Mouse (Mus musculus) T-cell, adult 2 months (primary cell): Measurements from ENCODE around the gene Prss40.
"Not testable (repeated sequence)": the region's sequence is repeated elsewhere in the genome, so short reads cannot be mapped to it uniquely, and the experiment has no call there.

Source experiments
- DNase-seq: peaks from one replicate; pipeline ENCODE4 v3.0.0; 2022; ENCODE audit warnings: low spot score

Prss40 gene

DNA sequence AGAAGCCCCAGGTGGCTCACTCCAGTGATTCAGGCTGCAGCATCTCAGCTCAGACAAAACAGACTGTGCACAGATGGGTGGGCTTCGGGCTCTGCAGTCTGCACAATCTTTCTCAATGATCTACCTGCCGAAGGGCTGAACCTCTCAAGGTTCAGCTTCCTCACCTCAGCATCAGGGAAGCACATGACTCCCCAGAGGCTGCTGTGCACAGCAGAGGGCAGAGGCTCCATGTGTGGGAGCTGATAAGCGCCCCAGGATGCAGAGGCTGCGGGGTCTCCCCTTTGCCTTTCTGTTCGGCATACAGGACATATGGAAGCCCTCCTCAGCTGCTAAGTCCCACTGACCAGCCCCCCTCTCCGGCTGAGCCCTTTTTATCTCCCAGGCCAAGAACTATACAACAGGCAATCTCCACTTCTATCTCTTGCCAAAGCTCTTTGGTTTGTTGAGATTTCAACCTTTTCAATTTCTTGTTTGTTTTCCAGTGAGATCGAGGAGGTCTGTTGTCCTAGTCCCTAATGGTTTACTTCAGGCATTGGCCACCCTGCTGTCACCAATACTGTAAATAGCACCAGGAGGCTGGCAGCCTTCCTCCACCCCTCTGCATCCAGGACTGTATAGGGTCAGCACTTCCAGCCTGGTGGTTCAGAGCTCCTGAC lies 25.6 kb downstream of the Prss40 start, which contains the start of gene Cfc1:
TSS of gene Cfc1 (plus strand) at position 606 of the 656 bp plus-strand sequence.
- not testable (repeated sequence) for DNase-seq

GRCm38 (mm10) chr1:34534574-34534973 lies 26.2 kb downstream of the Prss40 start:
- DNase-seq = not testable (repeated sequence)

DNA sequence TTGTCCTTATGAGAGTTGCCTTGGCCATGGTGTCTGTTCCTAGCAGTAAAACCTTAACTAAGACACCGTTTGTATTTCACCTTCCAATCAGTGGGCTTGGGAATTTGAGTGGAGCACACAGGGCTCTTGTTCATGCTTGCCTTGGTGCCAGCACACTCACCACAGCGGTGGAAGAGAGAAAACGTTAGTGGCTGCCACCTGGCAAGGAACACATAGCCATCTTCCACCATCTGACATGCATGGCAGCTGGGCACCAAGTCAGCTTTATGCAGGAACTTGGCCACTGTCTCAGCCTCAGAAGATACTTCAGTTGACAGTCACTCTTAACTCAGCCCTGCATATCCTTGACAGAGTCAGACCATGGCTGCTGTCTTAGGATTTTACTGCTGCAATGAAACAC lies 37.1 kb downstream of the Prss40 start:
- DNase-seq = no peak

- DNase-seq = no peak
These were observed 37.9 kb downstream of the Prss40 start for GRCm38 (mm10) chr1:34522850-34523244.

- DNase-seq = no peak
These were observed 38.4 kb downstream of the Prss40 start for GRCm38 (mm10) chr1:34522205-34522849.

- DNase-seq = no peak
These were observed 42.5 kb downstream of the Prss40 start for GRCm38 (mm10) chr1:34518259-34518658.

DNA sequence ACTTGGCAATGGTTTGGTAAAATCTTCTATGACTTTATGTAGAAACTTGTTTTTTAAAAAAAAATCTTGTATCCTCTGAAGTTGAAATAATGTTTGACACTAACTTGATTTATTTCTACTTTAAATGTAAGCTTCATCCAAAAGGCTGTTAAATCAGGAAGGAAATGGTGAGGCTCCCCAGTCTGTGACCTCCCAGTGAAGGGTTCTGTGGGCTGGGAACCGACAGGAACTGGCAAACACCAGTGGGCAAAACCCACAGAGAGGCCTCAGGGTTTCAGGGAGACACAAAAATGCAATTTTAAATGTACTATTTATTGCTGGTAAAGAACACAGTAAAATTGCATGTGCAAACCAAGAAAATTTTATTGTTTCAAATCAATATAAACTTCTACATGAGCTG lies 42.9 kb downstream of the Prss40 start:
- DNase-seq = not testable (repeated sequence)

DNA sequence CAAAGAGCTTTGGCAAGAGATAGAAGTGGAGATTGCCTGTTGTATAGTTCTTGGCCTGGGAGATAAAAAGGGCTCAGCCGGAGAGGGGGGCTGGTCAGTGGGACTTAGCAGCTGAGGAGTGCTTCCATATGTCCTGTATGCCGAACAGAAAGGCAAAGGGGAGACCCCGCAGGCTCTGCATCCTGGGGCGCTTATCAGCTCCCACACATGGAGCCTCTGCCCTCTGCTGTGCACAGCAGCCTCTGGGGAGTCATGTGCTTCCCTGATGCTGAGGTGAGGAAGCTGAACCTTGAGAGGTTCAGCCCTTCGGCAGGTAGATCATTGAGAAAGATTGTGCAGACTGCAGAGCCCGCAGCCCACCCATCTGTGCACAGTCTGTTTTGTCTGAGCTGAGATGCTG lies 43.4 kb downstream of the Prss40 start:
- not testable (repeated sequence) for DNase-seq

DNA sequence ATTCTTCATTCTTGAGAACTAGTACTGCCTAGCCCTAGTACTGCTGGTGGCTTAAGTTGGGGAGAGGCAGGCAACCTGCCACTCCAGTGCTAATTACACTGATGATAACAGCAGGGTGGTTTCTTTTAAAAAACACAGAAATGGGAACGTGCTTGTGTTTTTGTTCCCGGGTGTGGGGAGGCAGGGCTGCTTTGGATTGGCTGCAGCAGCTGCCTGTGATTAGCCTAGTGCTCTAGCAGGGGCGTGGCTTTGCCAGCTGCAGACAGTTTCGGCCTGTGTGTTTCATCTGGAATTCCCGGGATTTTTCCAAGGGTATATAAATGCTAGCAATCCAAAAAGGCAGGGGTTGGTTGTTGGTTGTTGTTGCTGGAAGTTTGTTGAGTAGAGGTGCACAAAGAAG lies 44.1 kb downstream of the Prss40 start:
- no peak for DNase-seq

DNA sequence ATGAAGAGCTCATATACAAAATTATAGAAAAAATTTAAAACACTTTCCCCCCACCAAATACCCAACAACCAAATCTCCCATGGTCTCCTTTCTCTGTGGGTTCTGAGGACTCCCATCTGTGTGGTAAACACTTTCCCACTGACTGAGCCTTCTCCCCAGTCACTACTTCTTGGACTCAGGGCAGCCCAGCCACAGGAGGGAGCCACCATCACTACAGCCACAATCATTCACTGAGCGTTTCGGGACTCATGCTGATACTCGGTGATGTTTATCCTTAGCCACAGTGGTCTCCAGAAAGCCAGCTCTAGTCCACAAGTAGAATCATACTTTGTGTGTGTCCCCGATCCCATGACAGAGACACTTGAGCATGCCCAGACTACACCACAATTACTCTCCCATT lies 47.7 kb downstream of the Prss40 start:
- no peak for DNase-seq

DNA sequence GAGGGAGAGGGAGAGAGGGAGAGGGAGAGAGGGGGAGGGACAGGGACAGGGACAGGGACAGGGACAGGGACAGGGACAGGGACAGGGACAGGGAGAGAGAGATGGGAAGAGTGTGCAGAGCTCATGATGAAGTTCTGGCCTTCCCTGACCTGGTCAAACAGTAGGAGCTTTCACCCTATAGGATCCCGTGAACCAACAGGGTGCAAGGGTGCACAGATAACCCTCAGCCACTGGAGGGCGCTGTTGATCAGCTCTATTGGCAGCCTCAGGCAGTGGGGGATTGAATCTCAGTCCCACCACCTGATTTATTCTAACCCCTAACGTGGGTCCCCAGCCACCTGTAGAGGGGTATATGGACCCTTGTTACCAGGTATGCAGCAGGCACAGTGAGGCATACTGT lies 49.7 kb downstream of the Prss40 start:
- peak; percentile 63 for DNase-seq

DNA sequence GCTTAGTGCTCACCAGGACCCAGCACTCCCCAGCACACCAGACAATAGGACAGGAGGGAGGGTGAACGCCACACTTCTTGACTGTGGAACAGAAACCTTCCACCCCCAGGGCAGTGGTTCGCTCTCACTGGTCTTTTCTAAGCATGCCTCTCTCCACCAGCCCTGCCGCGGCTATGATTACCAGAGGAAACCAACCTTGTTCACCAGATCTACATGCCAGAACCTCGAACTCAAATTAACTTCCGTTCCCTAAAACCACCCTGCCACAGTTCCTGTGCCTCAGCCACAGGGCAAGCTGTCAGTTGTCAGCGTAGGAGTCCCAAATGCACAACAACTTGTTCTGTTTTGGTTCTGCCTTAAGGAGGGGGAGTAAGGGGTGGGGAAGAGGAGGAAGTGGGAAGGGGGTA lies 50.2 kb downstream of the Prss40 start:
- DNase-seq = peak; percentile 73

DNA sequence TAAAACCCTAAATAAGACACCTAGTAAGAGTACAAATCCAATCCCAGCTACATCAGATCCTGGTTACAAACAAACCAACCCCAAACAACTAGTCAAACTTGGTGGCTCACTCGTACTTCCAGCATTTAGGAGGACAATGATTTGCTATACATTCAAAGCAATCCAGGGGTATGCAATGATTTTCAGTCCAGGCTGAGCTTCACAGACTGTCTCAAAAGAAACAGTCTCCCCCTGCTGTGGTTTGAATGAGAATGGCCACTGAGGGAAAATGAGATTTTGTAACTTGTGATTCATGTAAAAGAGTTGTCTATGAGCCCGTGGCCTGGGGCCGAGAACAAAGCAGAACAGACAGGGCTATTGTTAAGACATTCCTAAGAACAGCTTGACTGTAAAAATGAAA lies 52.8 kb downstream of the Prss40 start:
- no peak for DNase-seq

- no peak for DNase-seq
These were observed 54.7 kb downstream of the Prss40 start for GRCm38 (mm10) chr1:34505970-34506551.

GRCm38 (mm10) chr1:34505307-34505706 lies 55.4 kb downstream of the Prss40 start:
- no peak for DNase-seq

- no peak for DNase-seq
These were observed 57.8 kb downstream of the Prss40 start for GRCm38 (mm10) chr1:34502991-34503390.
